In genomic region chr3:51377878-51378664, GRCm38 (mm10) we compare ENCODE assay signal across 8 mouse cellular contexts. TPM values are rescaled to one million over a fixed set of nuclear protein-coding genes. Genes with fewer than 3 reads are reported as not detected.
DNase-seq lines count a peak whose midpoint lies in the region; ATAC-seq and TF ChIP-seq lines count a peak whose summit lies in the region.

No protein-coding gene starts in this region.

- H3K27ac ChIP-seq in testis, adult 2 months (ENCODE audit: control insufficient read depth, insufficient read depth, low read depth, low read length) = peak overlapping the region; percentile 47
- no peak overlapping the region; the same call in 1 of the 2 replicates for H3K27ac ChIP-seq in heart, postnatal 0 days (ENCODE audit: low read depth)
- H3K27ac ChIP-seq in limb, embryonic 14.5 days (replicated peaks; ENCODE audit: low read depth, low read length) = no peak overlapping the region
- H3K27ac ChIP-seq in midbrain, embryonic 14.5 days (replicated peaks; ENCODE audit: low read depth, low read length) = no peak overlapping the region

- no peaks in the 10 kb centered on the region for H3K36me3 ChIP-seq in testis, adult 2 months (ENCODE audit: control insufficient read depth, insufficient read depth, low read length)
- H3K36me3 ChIP-seq in heart, postnatal 0 days (replicated peaks; ENCODE audit: control insufficient read depth, insufficient read depth, low read length) = no peaks in the 10 kb centered on the region
- no peaks in the 10 kb centered on the region for H3K36me3 ChIP-seq in limb, embryonic 14.5 days (ENCODE audit: control insufficient read depth, insufficient read depth, low read length)
- H3K36me3 ChIP-seq in midbrain, embryonic 14.5 days (ENCODE audit: control insufficient read depth, insufficient read depth, low read length) = no peaks in the 10 kb centered on the region

- DNase-seq in testis, postnatal 14 days (ENCODE audit: low spot score) = no peak
- DNase-seq in embryo, embryonic 11 days = peak; percentile 77
- peak; percentile 61 for DNase-seq in heart, postnatal 0 days (ENCODE audit: low spot score)
- DNase-seq in limb, embryonic 14.5 days (ENCODE audit: low spot score) = peak; percentile 72
- peak; percentile 76 for DNase-seq in midbrain, embryonic 14.5 days
- no peak for DNase-seq in layer of hippocampus, adult 11-12 months (ENCODE audit: low spot score)
- DNase-seq in right cerebral cortex, postnatal 4 days = no peak

- no peak for TF ChIP-seq CTCF in testis, adult 2 months (IDR thresholded peaks at IDR 0.05; ENCODE audit: control insufficient read depth, insufficient read depth, insufficient replicate concordance, low read depth, low read length)
- peak; percentile 56 for TF ChIP-seq CTCF in heart, postnatal 0 days (IDR thresholded peaks at IDR 0.05; ENCODE audit: low read depth)

- H3K9ac ChIP-seq in heart, postnatal 0 days (replicated peaks; ENCODE audit: low read depth, low read length) = peak overlapping the region; percentile 51
- peak overlapping the region; percentile 44; the same call in 1 of the 2 replicates for H3K9ac ChIP-seq in limb, embryonic 14.5 days (ENCODE audit: low read depth, low read length, severe bottlenecking)
- no peak overlapping the region for H3K9ac ChIP-seq in midbrain, embryonic 14.5 days (replicated peaks; ENCODE audit: low read length)

- peaks cover 5% of the 10 kb centered on the region for H3K4me1 ChIP-seq in testis, adult 2 months (ENCODE audit: control insufficient read depth, insufficient read depth, low read length)
- peaks cover 4% of the 10 kb centered on the region; the same call in 1 of the 2 replicates for H3K4me1 ChIP-seq in heart, postnatal 0 days (ENCODE audit: control insufficient read depth, insufficient read depth)
- H3K4me1 ChIP-seq in limb, embryonic 14.5 days (ENCODE audit: control insufficient read depth, insufficient read depth, low read length) = peaks cover 7% of the 10 kb centered on the region; the same call in 1 of the 2 replicates
- no peaks in the 10 kb centered on the region for H3K4me1 ChIP-seq in midbrain, embryonic 14.5 days (ENCODE audit: control insufficient read depth, insufficient read depth, low read length)

- no peaks in the 10 kb centered on the region for H3K27me3 ChIP-seq in testis, adult 2 months (ENCODE audit: control insufficient read depth, insufficient read depth, low read length)
- H3K27me3 ChIP-seq in heart, postnatal 0 days (ENCODE audit: control insufficient read depth, insufficient read depth, low read length) = no peaks in the 10 kb centered on the region
- no peaks in the 10 kb centered on the region for H3K27me3 ChIP-seq in limb, embryonic 14.5 days (ENCODE audit: control insufficient read depth, insufficient read depth, low read length)
- no peaks in the 10 kb centered on the region for H3K27me3 ChIP-seq in midbrain, embryonic 14.5 days (ENCODE audit: control insufficient read depth, insufficient read depth, low read length)

- H3K4me3 ChIP-seq in testis, adult 2 months (ENCODE audit: control insufficient read depth, low read depth, low read length) = peak overlapping the region; percentile 33; the same call in 1 of the 2 replicates
- peak overlapping the region; percentile 51 for H3K4me3 ChIP-seq in heart, postnatal 0 days (ENCODE audit: low read depth, low read length)
- H3K4me3 ChIP-seq in limb, embryonic 14.5 days (replicated peaks; ENCODE audit: low read length) = peak overlapping the region; percentile 34
- H3K4me3 ChIP-seq in midbrain, embryonic 14.5 days (replicated peaks; ENCODE audit: low read depth, low read length) = no peak overlapping the region; the same call in 1 of the 2 replicates

- TF ChIP-seq POLR2A in testis, adult 2 months (IDR thresholded peaks at IDR 0.05; ENCODE audit: control insufficient read depth, low read depth, low read length) = no peak
- no peak for TF ChIP-seq POLR2A in limb, embryonic 14.5 days (IDR thresholded peaks at IDR 0.05; ENCODE audit: borderline replicate concordance, extremely low read depth, insufficient read depth, insufficient read length)

- no peak for TF ChIP-seq EP300 in heart, postnatal 0 days (IDR thresholded peaks at IDR 0.05; ENCODE audit: low read depth)

- H3K4me2 ChIP-seq in heart, postnatal 0 days (ENCODE audit: low read depth, low read length) = peak overlapping the region; percentile 62
- peak overlapping the region; percentile 44 for H3K4me2 ChIP-seq in limb, embryonic 14.5 days (replicated peaks; ENCODE audit: low read depth, low read length, severe bottlenecking)
- peak overlapping the region; percentile 43 for H3K4me2 ChIP-seq in midbrain, embryonic 14.5 days (ENCODE audit: low read length)

- ATAC-seq in heart, postnatal 0 days (ENCODE audit: insufficient read depth, low read depth) = peak; percentile 25
- ATAC-seq in limb, embryonic 14.5 days (ENCODE audit: low FRiP score, low read depth) = peak; percentile 66; the same call in 1 of the 2 replicates
- ATAC-seq in midbrain, embryonic 14.5 days (ENCODE audit: low FRiP score, low TSS enrichment) = no peak

- 25% methylated on average over 31 of the region's 31 CpGs for WGBS in heart, postnatal 0 days
- 38% methylated on average over 31 of the region's 31 CpGs for WGBS in limb, embryonic 14.5 days
- WGBS in midbrain, embryonic 14.5 days = 47% methylated on average over 31 of the region's 31 CpGs

- no peaks in the 10 kb centered on the region for H3K9me3 ChIP-seq in heart, postnatal 0 days (replicated peaks; ENCODE audit: control insufficient read depth, low read length)
- no peaks in the 10 kb centered on the region for H3K9me3 ChIP-seq in limb, embryonic 14.5 days (ENCODE audit: control insufficient read depth, low read length)
- H3K9me3 ChIP-seq in midbrain, embryonic 14.5 days (ENCODE audit: control insufficient read depth, low read length) = no peaks in the 10 kb centered on the region

RNA-seq across cellular contexts. Expression of gene Mgarp, which starts 18.5 kb away (rescaled TPM):
- 17.9 and 19.9 TPM in 2 replicates for polyA plus RNA-seq in testis, adult 2 months (2012; rRNA removed)
- 3.4 and 3.7 TPM in 2 replicates for total RNA-seq in heart, postnatal 0 days (2014; rRNA removed; ENCODE audit: low replicate concordance)
- polyA plus RNA-seq in heart, postnatal 0 days (2015; fragmentation: Nextera tagmentation; extraction: Ambion mirVana) = 1.2 and 1.3 TPM in 2 replicates
- polyA plus RNA-seq in limb, embryonic 14.5 days (2012; rRNA removed) = 3.1 TPM in 2 replicates
- 4.0 and 4.9 TPM in 2 replicates for polyA plus RNA-seq in limb, embryonic 14.5 days (2014; fragmentation: Nextera tagmentation; extraction: Ambion mirVana)
- 2.6 and 4.6 TPM in 2 replicates for polyA plus RNA-seq in midbrain, embryonic 14.5 days (2014; fragmentation: Nextera tagmentation; extraction: Ambion mirVana)

RNA-seq across cellular contexts. Expression of gene Ndufc1, which starts 30.7 kb away (rescaled TPM):
- polyA plus RNA-seq in testis, adult 2 months (2012; rRNA removed) = 361 and 448 TPM in 2 replicates
- total RNA-seq in heart, postnatal 0 days (2014; rRNA removed; ENCODE audit: low replicate concordance) = 358 and 459 TPM in 2 replicates
- polyA plus RNA-seq in heart, postnatal 0 days (2015; fragmentation: Nextera tagmentation; extraction: Ambion mirVana) = 3,223 and 3,409 TPM in 2 replicates
- 249 and 276 TPM in 2 replicates for polyA plus RNA-seq in limb, embryonic 14.5 days (2012; rRNA removed)
- polyA plus RNA-seq in limb, embryonic 14.5 days (2014; fragmentation: Nextera tagmentation; extraction: Ambion mirVana) = 624 and 640 TPM in 2 replicates
- 796 and 925 TPM in 2 replicates for polyA plus RNA-seq in midbrain, embryonic 14.5 days (2014; fragmentation: Nextera tagmentation; extraction: Ambion mirVana)

RNA-seq across cellular contexts. Expression of gene Naa15, which starts 36.9 kb away (rescaled TPM):
- polyA plus RNA-seq in testis, adult 2 months (2012; rRNA removed) = 9.9 and 15.0 TPM in 2 replicates
- total RNA-seq in heart, postnatal 0 days (2014; rRNA removed; ENCODE audit: low replicate concordance) = 19.6 and 21.2 TPM in 2 replicates
- polyA plus RNA-seq in heart, postnatal 0 days (2015; fragmentation: Nextera tagmentation; extraction: Ambion mirVana) = 21.1 and 23.6 TPM in 2 replicates
- polyA plus RNA-seq in limb, embryonic 14.5 days (2012; rRNA removed) = 22.4 and 26.9 TPM in 2 replicates
- polyA plus RNA-seq in limb, embryonic 14.5 days (2014; fragmentation: Nextera tagmentation; extraction: Ambion mirVana) = 37.4 and 37.8 TPM in 2 replicates
- polyA plus RNA-seq in midbrain, embryonic 14.5 days (2014; fragmentation: Nextera tagmentation; extraction: Ambion mirVana) = 37.9 and 41.5 TPM in 2 replicates

RNA-seq across cellular contexts. Expression of gene Elf2, which starts 37.6 kb away (rescaled TPM):
- polyA plus RNA-seq in testis, adult 2 months (2012; rRNA removed) = 83.2 and 87.8 TPM in 2 replicates
- total RNA-seq in heart, postnatal 0 days (2014; rRNA removed; ENCODE audit: low replicate concordance) = 84.0 and 104 TPM in 2 replicates
- 40.7 and 46.5 TPM in 2 replicates for polyA plus RNA-seq in heart, postnatal 0 days (2015; fragmentation: Nextera tagmentation; extraction: Ambion mirVana)
- 60.8 and 61.4 TPM in 2 replicates for polyA plus RNA-seq in limb, embryonic 14.5 days (2012; rRNA removed)
- 59.3 and 64.0 TPM in 2 replicates for polyA plus RNA-seq in limb, embryonic 14.5 days (2014; fragmentation: Nextera tagmentation; extraction: Ambion mirVana)
- 28.6 and 37.3 TPM in 2 replicates for polyA plus RNA-seq in midbrain, embryonic 14.5 days (2014; fragmentation: Nextera tagmentation; extraction: Ambion mirVana)

Comparison
In these comparisons a context has a peak if more than half of its experiments do, and no peak if none do; other contexts are left out.
1. DNase-seq: peak in embryo, embryonic 11 days (single experiment), heart, postnatal 0 days (single experiment), limb, embryonic 14.5 days (single experiment) and midbrain, embryonic 14.5 days (single experiment); none in testis, postnatal 14 days (single experiment), layer of hippocampus, adult 11-12 months (single experiment) and right cerebral cortex, postnatal 4 days (single experiment).
2. Peak in every context shown above with its lines, with median percentiles within 50 percentile points of each other: H3K4me2 ChIP-seq.